Mouse (Mus musculus): ENCODE data around the gene Rpl23. TPM values are rescaled to one million over a fixed set of nuclear protein-coding genes. Genes with fewer than 3 reads are reported as not detected.

Gene Rpl23
- total RNA-seq, 1 experiment from 2014 or later, result 2,081 TPM

DNA sequence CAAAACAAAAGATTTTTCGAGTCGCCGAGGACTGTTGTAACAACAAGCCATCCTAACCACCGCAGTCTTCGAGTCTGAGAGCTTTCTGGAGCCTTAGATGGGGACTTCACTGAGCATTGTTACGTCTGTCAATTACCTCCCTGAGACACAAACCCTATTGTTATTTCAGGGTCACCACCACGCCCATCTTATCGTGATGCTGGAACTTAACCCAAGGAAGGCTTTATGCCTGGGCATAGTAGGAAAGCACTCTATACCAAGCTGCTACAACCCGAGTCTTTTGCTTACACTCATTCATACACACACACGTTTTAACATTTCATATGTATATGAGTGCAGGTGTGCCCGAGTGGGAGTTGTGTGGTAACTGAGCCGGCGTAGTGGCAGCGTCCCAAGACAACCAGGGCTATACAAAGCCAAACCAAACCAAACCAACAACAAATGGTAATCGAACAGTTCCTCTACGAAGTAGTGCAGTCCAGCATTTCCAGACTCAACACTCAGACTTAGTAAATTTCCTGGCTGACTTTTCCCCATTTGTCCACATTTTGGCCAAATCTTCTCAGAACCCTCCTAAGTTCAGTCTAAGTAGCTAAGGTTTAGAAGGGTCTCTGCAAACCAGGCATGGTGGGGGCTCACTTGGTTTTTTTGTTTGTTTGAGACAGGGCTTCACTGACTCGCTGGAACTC lies 6.3 kb downstream of the Rpl23 start, which contains the start of gene 1700001P01Rik:
1700001P01Rik (minus strand) TSS at position 111 of the 689 bp plus-strand sequence.
- no peak for ATAC-seq (replicated peaks; ENCODE audit: low read depth, poor library complexity, severe bottlenecking)

DNA sequence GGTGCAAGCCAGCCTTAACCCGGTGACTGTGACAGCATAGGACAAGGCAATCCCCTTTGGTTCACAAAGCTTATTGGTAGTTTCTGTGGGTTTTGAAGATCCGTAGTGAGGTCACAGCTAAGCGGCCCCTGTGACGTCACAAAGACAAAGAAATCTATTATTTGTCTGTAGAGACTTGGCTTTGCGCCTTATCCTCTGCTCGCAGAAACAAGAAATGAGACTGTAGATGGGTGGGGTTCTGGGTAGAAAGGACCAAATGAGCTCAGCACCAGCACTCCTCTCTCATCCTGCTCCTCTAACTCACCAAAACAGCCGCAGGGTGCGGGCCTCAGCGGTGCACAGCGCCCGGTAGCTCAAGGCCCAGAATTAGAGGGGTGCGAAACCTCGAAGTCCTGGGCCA lies 7.1 kb downstream of the Rpl23 start:
- no peak for ATAC-seq (replicated peaks; ENCODE audit: low read depth, poor library complexity, severe bottlenecking)

DNA sequence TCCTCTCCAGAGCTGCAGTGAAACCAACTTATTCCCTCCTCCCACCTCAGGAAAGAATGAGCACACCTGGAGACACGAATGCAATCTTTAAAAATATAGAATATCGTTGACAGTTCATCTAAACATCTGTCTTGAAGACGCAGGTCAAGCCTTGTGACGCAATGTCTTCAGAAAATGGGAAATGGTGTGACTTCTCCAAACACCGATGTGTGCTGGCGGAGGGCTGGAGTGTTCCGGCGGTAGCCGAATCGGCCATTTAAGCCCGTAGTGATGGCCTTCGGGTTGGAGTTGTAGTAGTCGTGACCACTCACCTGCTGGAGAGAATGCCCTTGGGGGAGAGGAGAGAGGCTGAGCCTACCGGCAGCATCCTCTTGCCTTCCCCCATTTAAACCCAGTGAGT lies 10.8 kb downstream of the Rpl23 start:
- no peak for ATAC-seq (replicated peaks; ENCODE audit: low read depth, poor library complexity, severe bottlenecking)

DNA sequence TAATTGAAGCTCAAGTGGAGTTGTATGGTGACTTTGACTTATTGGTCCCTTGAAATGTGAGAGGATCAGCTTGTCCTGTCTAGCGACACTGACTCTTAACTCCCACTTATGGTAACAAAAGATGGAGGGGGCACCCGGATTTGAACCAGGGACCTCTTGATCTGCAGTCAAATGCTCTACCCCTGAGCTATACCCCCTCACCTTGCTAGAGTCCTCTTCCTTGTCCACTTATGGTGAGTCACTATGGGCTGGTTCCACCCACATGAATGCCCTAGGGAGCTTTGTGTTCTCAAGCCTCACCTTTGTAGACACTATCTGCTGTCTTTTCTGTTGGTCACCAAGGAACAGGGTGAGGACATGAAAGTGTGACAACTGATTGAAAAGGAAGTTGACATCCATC lies 12.5 kb downstream of the Rpl23 start:
- ATAC-seq (replicated peaks; ENCODE audit: low read depth, poor library complexity, severe bottlenecking), result no peak

DNA sequence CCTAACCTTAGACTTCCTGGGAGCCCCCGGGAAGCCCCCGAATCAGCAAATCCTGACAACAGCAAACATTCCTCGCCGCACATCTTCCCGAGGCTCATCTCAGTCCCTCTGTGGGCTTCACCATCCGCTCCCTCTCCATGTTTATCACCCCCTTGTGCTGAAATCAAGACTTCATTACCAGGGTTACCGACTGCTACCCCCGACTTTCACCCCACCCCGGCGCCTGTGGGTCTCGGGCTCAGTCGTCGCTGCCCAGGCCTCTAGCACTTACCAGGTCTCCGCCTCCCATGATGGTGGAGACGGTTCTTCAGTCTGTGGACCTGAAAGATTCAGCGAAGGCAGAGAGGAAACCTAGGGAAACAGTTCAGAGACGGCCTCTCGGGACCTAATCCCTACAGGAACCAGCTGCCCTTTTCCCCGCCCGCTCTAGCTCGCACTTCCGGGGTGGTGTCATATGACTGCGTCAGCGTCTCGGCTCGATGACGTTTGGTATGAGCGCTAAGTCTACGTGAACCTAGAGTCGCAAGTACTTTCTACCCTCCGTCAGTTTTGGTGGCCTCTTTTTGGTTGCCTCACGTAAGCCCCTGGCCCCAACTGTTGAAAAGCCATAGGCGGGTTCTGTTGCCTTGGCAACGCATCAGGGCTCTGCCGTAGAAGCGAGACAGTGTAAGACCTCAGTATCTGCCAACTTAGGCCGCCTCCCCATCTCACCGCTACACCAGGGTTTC lies 15.9 kb downstream of the Rpl23 start, which contains the start of gene Cwc25:
Cwc25 (minus strand) TSS at position 403 of the 728 bp plus-strand sequence.
- peak; percentile 98 for ATAC-seq (replicated peaks; ENCODE audit: low read depth, poor library complexity, severe bottlenecking)

DNA sequence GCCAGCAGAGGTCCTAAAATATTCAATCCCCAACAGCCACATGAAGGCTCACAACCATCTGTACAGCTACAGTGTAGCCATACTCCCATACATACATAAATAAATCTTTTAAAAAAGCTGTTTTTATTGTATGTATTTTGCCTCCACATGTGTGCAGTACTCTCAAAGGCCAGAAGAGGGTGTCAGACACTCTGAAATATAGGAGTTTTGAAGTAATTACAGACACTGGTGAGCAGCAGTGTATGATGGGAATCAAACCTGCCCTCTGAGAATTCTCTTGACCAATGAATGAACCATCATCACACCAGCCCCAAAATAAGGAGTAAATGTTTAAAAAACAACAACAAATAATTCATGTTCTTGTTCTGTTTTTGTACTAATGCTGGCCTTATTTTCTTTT lies 20.6 kb downstream of the Rpl23 start:
- ATAC-seq (replicated peaks; ENCODE audit: low read depth, poor library complexity, severe bottlenecking), result no peak

DNA sequence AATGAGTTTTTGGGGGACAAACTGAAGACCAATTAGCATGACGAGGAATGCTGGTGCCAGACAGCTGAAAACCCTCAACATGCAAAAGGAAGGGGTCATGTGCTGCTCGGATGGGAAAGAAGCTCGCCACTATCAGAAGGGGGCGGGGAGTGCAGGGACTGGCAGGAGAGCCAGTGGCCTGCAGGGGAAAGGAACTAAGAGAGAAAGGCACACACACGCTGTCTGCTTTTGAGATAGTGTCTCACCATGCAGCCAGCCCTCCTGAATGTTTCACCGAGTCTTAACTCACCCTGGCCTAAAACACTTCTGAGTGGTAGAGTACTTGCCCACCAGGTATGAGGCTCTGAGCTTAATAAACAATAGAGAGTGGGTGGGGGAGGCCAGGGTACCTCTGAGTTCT lies 23.3 kb downstream of the Rpl23 start:
- no peak for ATAC-seq (replicated peaks; ENCODE audit: low read depth, poor library complexity, severe bottlenecking)

DNA sequence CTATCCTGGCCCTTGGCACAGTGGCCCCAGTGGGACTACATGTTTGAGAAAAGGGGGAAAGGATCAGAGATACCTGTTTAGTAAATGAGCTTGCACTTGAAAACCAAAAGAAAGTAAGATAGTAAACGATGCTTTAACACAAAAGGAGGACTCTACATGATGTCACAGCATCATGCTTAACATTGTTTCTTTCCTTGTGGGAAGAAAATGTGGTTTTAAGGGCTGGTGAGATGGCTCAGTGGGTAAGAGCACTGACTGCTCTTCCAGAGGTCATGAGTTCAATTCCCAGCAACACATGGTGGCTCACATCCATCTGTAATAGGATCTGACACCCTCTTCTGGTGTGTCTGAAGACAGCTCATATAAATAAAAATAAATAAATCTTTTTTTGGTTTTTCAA lies 24.1 kb downstream of the Rpl23 start:
- no peak for ATAC-seq (replicated peaks; ENCODE audit: low read depth, poor library complexity, severe bottlenecking)

DNA sequence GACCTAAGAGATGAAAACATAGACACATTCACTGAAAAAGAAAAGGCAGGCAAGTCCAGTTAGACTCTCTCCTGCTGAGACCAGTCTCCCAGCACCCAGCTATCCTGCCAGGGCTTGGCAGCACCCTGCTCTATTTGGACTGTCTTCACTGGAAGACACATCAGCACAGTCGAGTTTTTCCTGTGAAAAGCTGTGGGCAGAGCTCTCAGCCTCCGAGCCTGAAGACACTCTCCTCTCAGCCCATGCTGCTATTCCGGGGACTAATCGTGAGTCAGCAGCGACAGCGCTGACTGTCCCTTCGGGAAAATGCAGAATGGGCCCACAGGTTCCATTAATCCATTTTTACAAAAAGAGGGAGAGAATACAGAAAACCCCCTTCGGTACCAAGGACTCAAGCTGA lies 29.0 kb downstream of the Rpl23 start:
- ATAC-seq (replicated peaks; ENCODE audit: low read depth, poor library complexity, severe bottlenecking), result no peak

DNA sequence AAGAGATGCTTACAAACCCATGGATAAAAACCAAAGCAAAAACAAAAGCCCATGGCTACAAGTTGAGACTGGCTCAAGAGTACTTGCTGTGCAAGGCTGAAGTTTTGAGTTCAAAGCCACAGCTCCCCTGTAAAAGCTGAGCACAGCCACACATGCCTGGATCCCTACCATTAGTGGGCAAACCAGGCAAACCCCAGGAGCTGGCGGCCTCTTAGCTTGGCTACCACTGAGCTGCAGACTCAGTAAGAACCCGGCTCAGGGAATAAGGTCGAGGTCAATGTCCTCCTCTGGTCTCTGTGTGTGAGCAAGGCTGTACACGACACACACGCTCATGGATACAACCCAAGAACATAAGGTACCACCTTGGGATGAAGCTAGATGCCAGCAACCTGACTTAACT lies 33.7 kb downstream of the Rpl23 start:
- no peak for ATAC-seq (replicated peaks; ENCODE audit: low read depth, poor library complexity, severe bottlenecking)

DNA sequence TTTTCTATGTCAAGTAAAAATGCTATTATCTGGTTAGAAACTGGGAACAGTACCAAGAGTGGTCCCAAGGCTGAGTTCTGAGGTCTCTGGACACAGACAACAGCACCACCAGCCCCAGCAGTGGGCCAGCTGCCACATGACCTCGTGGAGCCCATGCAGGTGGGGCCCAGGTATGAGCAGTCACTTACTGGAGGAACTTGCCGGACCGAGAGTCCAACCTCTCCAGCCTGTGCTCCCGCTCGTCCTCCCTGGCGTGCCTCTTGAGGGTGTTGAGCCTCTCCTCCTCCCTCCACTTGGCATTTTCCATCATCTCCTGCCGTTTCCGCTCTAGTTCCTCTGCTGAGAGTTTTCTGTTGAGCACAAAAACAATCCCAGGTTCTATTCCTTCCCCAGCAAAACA lies 34.5 kb downstream of the Rpl23 start:
- ATAC-seq (replicated peaks; ENCODE audit: low read depth, poor library complexity, severe bottlenecking), result no peak

DNA sequence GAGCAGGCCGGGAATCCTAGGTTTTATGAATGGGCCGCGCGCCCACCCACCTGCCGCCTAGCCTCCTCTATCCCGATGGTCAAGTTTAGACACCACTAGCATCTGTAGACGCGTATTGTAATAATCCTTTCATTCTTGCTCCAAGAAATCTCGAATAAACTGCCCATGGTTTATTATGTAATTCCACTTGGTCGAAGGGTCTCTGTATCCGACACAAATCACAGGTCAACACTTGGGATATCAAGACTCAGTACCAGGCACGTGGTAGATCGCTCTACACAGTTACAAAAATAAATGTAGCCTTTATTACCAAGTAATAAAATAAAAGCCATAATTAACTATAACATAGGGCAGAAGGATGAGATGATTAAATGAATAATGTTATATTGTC lies 36.9 kb downstream of the Rpl23 start:
- no peak for ATAC-seq (replicated peaks; ENCODE audit: low read depth, poor library complexity, severe bottlenecking)

DNA sequence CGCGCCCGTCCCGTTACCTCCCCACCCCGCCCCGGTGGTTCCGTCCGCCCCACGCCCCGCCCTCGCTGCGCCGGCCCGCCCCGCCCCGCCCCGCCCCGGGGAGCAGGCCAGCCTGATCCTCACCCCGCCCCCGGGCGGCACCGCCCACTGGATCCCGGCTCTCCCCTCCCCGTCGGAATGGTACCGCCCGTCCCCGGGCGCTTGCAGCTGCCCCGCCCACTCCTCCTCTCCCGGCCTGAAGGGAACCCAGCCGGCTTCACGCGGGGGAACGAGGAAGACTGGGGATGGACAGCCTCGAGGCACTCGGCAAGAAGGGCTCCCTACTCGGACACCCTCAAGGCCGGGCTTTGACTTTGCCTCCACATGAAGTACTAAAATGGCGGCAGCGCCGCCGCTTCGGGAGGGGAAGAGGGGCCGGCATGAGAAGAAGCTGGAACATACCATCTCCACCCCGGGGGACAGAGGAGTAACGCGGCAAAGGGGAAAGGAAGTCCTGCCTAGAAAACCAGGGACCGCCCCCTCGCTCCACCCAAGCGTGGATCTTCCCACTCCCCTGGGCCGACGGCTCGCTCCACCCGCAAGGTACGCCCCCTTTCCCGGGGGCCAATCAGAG lies 37.4 kb downstream of the Rpl23 start:
- ATAC-seq (replicated peaks; ENCODE audit: low read depth, poor library complexity, severe bottlenecking), result peak; percentile 96

DNA sequence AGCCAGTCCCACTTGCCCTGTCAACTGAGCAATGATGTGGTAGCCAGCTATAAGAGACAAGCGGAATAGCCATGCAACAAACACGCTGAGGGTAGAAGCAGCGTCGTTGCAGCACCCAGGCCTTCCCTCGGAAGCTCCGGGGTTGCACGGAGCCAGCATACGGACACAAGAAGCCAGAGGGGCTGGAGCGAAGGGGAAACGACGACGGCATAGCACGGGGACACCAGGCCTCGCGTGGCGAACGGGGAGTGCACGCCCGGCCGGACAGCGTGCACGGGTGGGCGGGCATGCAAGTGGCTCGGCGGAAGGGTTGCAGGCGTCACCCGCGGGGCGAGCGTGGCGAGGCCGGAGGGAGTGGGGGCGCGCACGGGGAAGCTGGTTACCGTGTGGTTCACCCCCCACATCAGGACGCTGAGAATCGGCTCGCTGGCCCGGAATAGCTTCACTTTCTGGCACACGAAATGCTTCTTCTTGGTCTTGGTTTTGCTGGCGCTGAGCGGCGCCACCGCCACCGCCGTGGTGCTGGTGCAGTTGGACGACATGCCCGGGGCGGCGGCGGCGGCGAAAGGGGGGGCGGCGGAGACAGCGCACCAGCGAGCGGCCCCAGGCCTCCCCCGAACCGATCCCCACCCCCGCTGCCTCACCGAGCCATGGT lies 38.0 kb downstream of the Rpl23 start, which contains the start of gene Pip4k2b:
Pip4k2b (minus strand) TSS at position 642 of the 655 bp plus-strand sequence.
- ATAC-seq (replicated peaks; ENCODE audit: low read depth, poor library complexity, severe bottlenecking), result no peak

DNA sequence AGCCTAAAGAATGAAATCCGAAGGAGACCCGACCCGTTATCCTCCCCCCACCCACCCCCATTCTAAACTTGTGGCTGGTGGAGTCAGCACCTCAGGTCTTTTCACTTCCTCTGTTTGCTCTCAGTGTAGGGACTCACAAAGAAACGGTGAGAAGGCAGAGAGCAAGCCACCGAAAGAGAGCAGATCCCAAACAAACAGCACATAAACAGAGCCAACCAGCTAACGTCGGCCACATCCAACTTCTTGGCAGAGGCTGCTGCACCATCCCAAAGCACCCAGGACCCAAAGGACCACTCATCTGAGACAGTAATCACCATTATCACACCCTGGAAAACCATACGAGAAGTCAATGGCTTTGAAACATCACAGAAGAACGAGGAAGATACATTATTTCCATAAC lies 38.8 kb downstream of the Rpl23 start:
- no peak for ATAC-seq (replicated peaks; ENCODE audit: low read depth, poor library complexity, severe bottlenecking)

DNA sequence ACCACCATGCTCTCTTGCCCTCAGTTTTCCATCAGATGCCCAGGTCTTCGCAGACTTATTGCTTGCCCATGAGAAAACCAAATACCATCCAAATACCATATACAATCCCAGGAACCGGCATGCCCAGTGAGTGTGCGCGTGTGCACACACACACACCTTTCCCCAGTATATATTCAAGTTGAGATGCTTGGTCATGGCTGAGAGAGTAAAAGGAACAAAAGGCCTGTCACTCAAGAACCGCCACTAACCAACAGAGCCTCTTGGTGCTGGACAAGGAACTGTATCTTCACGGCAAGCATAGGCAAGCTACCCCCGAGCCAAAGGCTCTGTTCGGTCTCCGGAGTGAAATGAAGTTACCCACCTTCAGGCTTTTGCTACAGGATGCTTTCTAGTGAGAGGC lies 39.6 kb downstream of the Rpl23 start:
- ATAC-seq (replicated peaks; ENCODE audit: low read depth, poor library complexity, severe bottlenecking), result no peak

DNA sequence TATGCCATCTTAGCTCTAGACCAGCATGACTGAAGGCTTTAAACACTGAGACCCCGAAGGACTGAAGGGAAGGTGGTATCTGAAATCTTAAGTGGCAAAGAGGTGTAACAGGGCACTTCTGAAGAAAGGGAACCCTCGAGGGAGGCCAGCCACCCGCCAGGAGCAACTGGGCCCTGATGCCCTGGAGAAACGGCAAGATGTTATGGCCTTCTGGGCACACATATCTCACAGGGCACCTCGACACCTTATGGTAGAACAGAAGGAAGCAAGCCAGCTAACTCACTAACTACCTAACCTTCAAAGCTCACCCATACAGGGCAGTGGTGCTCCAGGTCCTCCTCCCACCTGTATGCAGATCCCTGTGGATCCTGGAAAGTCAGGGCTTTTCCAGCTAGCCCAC lies 40.1 kb downstream of the Rpl23 start:
- no peak for ATAC-seq (replicated peaks; ENCODE audit: low read depth, poor library complexity, severe bottlenecking)

DNA sequence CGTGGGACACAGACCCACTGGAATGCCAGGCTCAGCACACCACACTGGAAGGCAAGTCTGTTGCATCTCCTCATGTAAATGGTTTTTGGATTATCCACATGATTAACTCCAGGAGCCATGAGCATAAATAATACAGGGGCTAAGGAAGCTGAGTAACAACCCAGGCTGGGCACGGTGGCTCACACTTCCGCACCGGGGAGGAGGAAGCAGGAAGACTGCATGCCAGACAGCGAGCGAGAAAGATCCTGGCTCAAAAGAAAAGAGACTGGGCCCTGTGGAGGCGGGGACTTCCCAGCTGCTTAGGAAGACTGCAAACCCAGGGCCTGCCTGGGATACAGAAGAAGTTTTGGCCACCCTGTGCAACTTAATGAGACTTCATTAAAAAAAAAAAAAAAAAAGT lies 42.0 kb downstream of the Rpl23 start:
- ATAC-seq (replicated peaks; ENCODE audit: low read depth, poor library complexity, severe bottlenecking), result no peak

DNA sequence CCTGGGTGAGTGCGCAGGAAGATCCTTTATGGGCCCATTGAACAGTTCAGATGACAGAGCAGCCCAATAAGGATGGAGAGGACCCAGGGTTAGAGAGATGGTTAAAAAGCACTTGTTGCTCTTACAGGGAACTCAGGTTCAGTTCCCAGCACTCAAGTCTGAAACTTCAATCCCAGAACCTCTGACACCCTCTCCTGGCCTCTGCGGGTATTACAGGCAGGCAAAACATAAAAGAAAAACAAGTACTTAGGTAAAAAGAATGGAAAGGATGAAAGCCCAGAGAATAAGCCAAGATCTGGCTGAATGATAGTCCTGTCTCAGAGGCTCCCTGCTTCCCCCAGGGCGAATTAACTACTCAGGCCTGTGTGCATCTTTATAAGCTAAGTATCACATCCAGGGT lies 43.1 kb downstream of the Rpl23 start:
- no peak for ATAC-seq (replicated peaks; ENCODE audit: low read depth, poor library complexity, severe bottlenecking)

DNA sequence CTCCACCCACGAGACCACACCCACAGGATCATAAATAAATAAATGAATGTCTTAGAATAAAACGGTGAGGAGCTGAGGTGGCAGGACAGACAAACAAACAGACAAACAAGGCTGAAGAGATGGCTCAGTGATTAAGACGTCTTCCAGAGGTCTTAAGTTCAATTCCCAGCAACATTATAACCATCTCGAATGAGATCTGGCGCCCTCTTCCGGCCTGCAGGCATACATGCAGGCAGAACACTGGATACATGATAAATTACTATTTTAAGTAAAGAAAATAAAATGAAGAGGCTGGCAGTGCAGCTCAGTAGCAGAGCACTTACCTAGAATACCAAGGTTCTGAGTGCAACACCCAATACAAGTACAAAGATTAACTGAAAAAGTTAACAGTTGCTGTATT lies 43.5 kb downstream of the Rpl23 start:
- ATAC-seq (replicated peaks; ENCODE audit: low read depth, poor library complexity, severe bottlenecking), result 0 out of 2 replicates have a peak, but pooled peaks have one; percentile 28

DNA sequence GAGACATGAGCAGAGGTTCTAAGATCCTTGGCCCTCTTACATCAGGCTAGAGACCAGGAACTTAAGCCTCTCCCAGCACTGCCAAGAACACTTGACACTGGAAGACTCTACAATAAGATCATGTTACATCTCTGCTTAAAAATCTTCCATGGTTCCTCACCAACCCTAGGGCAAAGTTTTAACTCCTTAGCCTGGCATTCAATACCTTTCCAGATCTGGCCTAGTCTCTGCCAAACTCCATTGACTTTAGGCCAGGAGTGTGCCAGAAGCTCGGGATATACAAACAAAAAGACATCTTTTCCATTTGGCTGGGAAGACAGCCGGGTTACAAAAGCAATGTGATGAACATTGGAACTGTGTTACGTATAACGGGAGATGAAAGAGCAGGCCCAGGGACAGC lies 44.6 kb downstream of the Rpl23 start:
- no peak for ATAC-seq (replicated peaks; ENCODE audit: low read depth, poor library complexity, severe bottlenecking)
